Mouse (Mus musculus) left cerebral cortex, postnatal 36 days (tissue): ENCODE data around the gene Mfn1. TPM values are rescaled to one million over a fixed set of nuclear protein-coding genes. Genes with fewer than 3 reads are reported as not detected.

Source experiments
- DNase-seq, 2 experiments: peaks; one replicate each; pipeline ENCODE4 v3.0.0; 2021 to 2022; ENCODE audit warnings: low spot score in 2 of 2, mixed read lengths in 1 of 2
- intact Hi-C: fragments of 180-260 bp; cut with DNase I; formaldehyde crosslinking; loops from one replicate; pipeline ENCODE4 v1.15.1; 2025
- total RNA-seq, 2 experiments: library from RNA; stranded (reverse); gene quantifications; 2 replicates each; pipeline ENCODE4 v1.2.3; 2021

Gene Mfn1
- total RNA-seq, 2 experiments from 2014 or later, result 96.7 to 124 TPM

- intact Hi-C loops, result loop anchor here (2.0 to 5.0 kb wide), 2 partner anchors 113 to 717 kb away; partner anchors contain the start of gene Pik3ca
- DNase-seq, result no peak
Measured at GRCm38 (mm10) chr3:32509496-32510374, 19.5 kb upstream of the Mfn1 start, which contains the start of gene Zfp639. Gene Zfp639 (plus strand): TSS chr3:32510259.

- intact Hi-C loops, result loop anchor here (2.0 kb wide), 1 partner anchor 114 kb away; the partner anchor contains the start of gene Pik3ca
- DNase-seq, result peak; percentile 90 to 92
Measured at GRCm38 (mm10) chr3:32510375-32511190, 18.7 kb upstream of the Mfn1 start.

GRCm38 (mm10) chr3:32511191-32511550 is 18.1 kb upstream of the Mfn1 start:
- peak in 1 of 2 experiments; percentile 26 for DNase-seq
- intact Hi-C loops, result loop anchor here (2.0 kb wide), 1 partner anchor 114 kb away; the partner anchor contains the start of gene Pik3ca

- DNase-seq, result no peak
- intact Hi-C loops, result no loop called here
Measured at GRCm38 (mm10) chr3:32512686-32513284, 16.5 kb upstream of the Mfn1 start.

- DNase-seq, result no peak
- intact Hi-C loops, result no loop called here
Measured at GRCm38 (mm10) chr3:32513528-32513927, 15.7 kb upstream of the Mfn1 start.

GRCm38 (mm10) chr3:32527181-32527580 is 2.1 kb upstream of the Mfn1 start:
- intact Hi-C loops, result no loop called here
- no peak for DNase-seq

GRCm38 (mm10) chr3:32530041-32530440 is 776 bp downstream of the Mfn1 start:
- no peak for DNase-seq
- intact Hi-C loops, result no loop called here

- no peak for DNase-seq
- intact Hi-C loops, result no loop called here
Measured at GRCm38 (mm10) chr3:32535692-32536091, 6.4 kb downstream of the Mfn1 start.

- intact Hi-C loops, result no loop called here
Measured at GRCm38 (mm10) chr3:32537556-32537955, 8.3 kb downstream of the Mfn1 start.

GRCm38 (mm10) chr3:32538091-32538490 is 8.8 kb downstream of the Mfn1 start:
- intact Hi-C loops, result no loop called here
- no peak for DNase-seq

More at GRCm38 (mm10) chr3:32537556-32537955, 8.3 kb downstream of the Mfn1 start:
- peak; percentile 10 to 23 for DNase-seq

- DNase-seq, result no peak
- intact Hi-C loops, result no loop called here
Measured at GRCm38 (mm10) chr3:32553061-32553460, 23.8 kb downstream of the Mfn1 start.

- no peak for DNase-seq
- intact Hi-C loops, result no loop called here
Measured at GRCm38 (mm10) chr3:32563401-32563800, 34.1 kb downstream of the Mfn1 start.

- intact Hi-C loops, result no loop called here
- no peak for DNase-seq
Measured at GRCm38 (mm10) chr3:32573086-32573485, 43.8 kb downstream of the Mfn1 start.

GRCm38 (mm10) chr3:32573881-32574280 is 44.6 kb downstream of the Mfn1 start:
- intact Hi-C loops, result no loop called here
- DNase-seq, result no peak

- intact Hi-C loops, result no loop called here
- DNase-seq, result no peak
Measured at GRCm38 (mm10) chr3:32575151-32575550, 45.9 kb downstream of the Mfn1 start.

GRCm38 (mm10) chr3:32578772-32579171 is 49.5 kb downstream of the Mfn1 start:
- intact Hi-C loops, result no loop called here

GRCm38 (mm10) chr3:32580738-32581137 is 51.5 kb downstream of the Mfn1 start:
- intact Hi-C loops, result no loop called here
- no peak for DNase-seq

More at GRCm38 (mm10) chr3:32578772-32579171, 49.5 kb downstream of the Mfn1 start:
- DNase-seq, result no peak

GRCm38 (mm10) chr3:32581911-32582310 is 52.6 kb downstream of the Mfn1 start:
- intact Hi-C loops, result no loop called here

GRCm38 (mm10) chr3:32583489-32583888 is 54.2 kb downstream of the Mfn1 start:
- intact Hi-C loops, result no loop called here
- DNase-seq, result no peak

More at GRCm38 (mm10) chr3:32581911-32582310, 52.6 kb downstream of the Mfn1 start:
- DNase-seq, result no peak

- no peak for DNase-seq
- intact Hi-C loops, result no loop called here
Measured at GRCm38 (mm10) chr3:32586274-32586673, 57.0 kb downstream of the Mfn1 start.
